Mouse (Mus musculus) forebrain, embryonic 15.5 days (tissue): ENCODE results near the gene Sox15. TPM values are rescaled to one million over a fixed set of nuclear protein-coding genes. Genes with fewer than 3 reads are reported as not detected.

Experiments
- ATAC-seq: fragments of 200-750 bp; cut with Nextera tagmentation; replicated peaks from 2 replicates; pipeline ENCODE4 v1.8.0; 2017; ENCODE audit warnings: mild to moderate bottlenecking, moderate TSS enrichment, moderate library complexity
- H3K27ac ChIP-seq: fragments of 300-500 bp; sonication (generic); replicated peaks from 2 replicates; pipeline ENCODE4 v1.5.1; 2015; ENCODE audit warnings: mild to moderate bottlenecking, inconsistent platforms
- H3K27me3 ChIP-seq: fragments of 300-500 bp; sonication (generic); 2 replicates; pipeline ENCODE4 v1.6.1; 2015; ENCODE audit warnings: inconsistent platforms
- H3K36me3 ChIP-seq: fragments of 300-500 bp; sonication (generic); 2 replicates; pipeline ENCODE4 v1.6.1; 2015; ENCODE audit warnings: mild to moderate bottlenecking, inconsistent platforms
- H3K4me1 ChIP-seq: fragments of 300-500 bp; sonication (generic); 2 replicates; pipeline ENCODE4 v1.6.1; 2015; ENCODE audit warnings: inconsistent platforms
- H3K4me2 ChIP-seq: fragments of 300-500 bp; sonication (generic); replicated peaks from 2 replicates; pipeline ENCODE4 v1.6.1; 2015; ENCODE audit warnings: mild to moderate bottlenecking, inconsistent platforms
- H3K4me3 ChIP-seq: fragments of 300-500 bp; sonication (generic); 2 replicates; pipeline ENCODE4 v1.5.1; 2015; ENCODE audit warnings: mild to moderate bottlenecking, inconsistent platforms
- H3K9ac ChIP-seq: fragments of 300-500 bp; sonication (generic); replicated peaks from 2 replicates; pipeline ENCODE4 v1.6.1; 2015; ENCODE audit warnings: mild to moderate bottlenecking, inconsistent platforms
- H3K9me3 ChIP-seq: fragments of 300-500 bp; sonication (generic); 2 replicates; pipeline ENCODE4 v1.6.1; 2016; ENCODE audit warnings: inconsistent platforms
- WGBS: fragments of 180-500 bp; shearing (Covaris S2); methylation state at CpG from one replicate; pipeline ENCODE4 v1.1.7; 2015; ENCODE audit warnings: mixed read lengths; 5-methylcytosine and 5-hydroxymethylcytosine counted together
- polyA plus RNA-seq: library from polyadenylated mRNA; unstranded; fragments of >200 nt; fragmentation: Nextera tagmentation; extraction: Ambion mirVana; gene quantifications from 2 replicates; pipeline ENCODE4 v1.2.1, GENCODE M21; 2015

Gene Sox15
- polyA plus RNA-seq, 1 experiment from 2014 or later, result not detected

DNA sequence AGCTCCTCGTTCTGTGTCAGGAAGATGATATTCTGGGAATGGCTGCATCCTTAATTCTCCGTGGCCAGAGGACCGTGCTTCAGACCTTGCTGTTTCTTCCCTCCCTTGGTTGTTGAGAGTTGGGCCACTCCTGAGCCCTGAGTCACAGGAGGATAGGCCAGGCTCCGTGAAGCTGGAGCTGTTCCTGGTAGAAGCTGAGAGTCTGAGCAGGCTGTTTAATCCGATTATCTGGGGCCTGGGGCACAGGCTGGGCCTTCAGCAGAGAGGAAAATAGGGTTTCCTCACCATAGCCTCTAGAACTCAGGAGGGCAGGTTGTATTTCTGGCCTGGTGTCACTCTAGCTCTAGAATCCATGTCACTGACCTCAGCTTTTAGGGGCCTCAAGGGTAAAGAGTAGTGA lies 1.7 kb upstream of the Sox15 start:
- H3K4me1 ChIP-seq, result peaks cover 10% of the 10 kb centered on the region
- H3K36me3 ChIP-seq, result peaks cover 71% of the 10 kb centered on the region
- H3K27ac ChIP-seq, result no peak overlapping the region
- WGBS, result 65% methylated on average over 5 of the region's 5 CpGs
- H3K4me2 ChIP-seq, result no peak overlapping the region
- no peaks in the 10 kb centered on the region for H3K27me3 ChIP-seq
- H3K4me3 ChIP-seq, result no peak overlapping the region
- H3K9me3 ChIP-seq, result no peaks in the 10 kb centered on the region
- H3K9ac ChIP-seq, result no peak overlapping the region
- ATAC-seq, result no peak

DNA sequence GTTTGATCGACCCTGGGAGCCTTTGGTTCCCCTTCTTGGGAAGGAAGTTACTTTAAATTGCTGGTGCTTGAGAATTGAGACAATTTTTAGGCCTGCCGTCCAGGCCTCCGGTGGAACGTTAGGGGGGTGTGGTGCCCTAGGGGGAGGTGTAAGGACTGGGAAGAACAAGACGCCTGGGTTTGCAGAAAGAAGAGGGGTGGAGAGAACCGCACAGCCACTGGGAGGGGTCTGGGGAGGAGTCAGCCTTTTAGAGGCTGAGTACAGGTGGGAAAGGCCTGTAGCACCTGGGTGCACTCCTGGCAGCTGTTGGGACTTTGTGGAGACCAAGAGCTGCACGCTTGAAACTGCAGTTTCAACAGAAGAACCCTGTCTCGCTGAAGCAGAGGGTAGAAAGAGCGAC lies 354 bp upstream of the Sox15 start:
- Histone ChIP-seq H3K27me3 (no peaks in the 10 kb centered on the region), H3K9ac (no peak overlapping the region), H3K4me2 (no peak overlapping the region), H3K4me1 (peaks cover 10% of the 10 kb centered on the region), H3K36me3 (peaks cover 68% of the 10 kb centered on the region), H3K9me3 (no peaks in the 10 kb centered on the region), H3K27ac (0 out of 2 replicates have a peak overlapping the region, but pooled peaks have one; percentile 27), H3K4me3 (no peak overlapping the region)
- WGBS, result 51% methylated on average over 9 of the region's 9 CpGs
- ATAC-seq, result no peak

DNA sequence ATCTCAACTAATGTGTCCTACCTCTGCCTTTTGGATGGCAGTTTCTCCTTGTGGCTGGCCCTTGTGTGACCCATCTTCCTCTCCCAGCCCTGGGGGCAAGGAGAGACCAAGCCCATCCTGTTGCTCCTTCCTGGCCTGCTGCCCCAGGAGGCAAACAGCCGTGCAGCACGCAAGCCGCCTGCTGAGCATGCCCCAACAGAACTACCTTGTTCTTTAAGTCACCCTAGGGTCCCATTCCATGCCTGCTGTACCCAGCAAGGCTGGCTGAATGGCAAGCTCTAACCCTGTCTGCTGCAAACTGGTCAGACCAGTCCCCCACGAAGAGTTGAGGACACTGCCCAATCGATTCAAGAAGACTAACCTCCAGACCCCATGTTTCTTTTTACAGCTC lies 946 bp downstream of the Sox15 start:
- H3K27ac ChIP-seq, result no peak overlapping the region
- H3K9me3 ChIP-seq, result no peaks in the 10 kb centered on the region
- no peak overlapping the region for H3K4me2 ChIP-seq
- H3K9ac ChIP-seq, result no peak overlapping the region
- H3K4me3 ChIP-seq, result no peak overlapping the region
- peaks cover 55% of the 10 kb centered on the region for H3K36me3 ChIP-seq
- WGBS, result 91% methylated on average over 5 of the region's 5 CpGs
- ATAC-seq, result 0 out of 2 replicates have a peak, but pooled peaks have one; percentile 4
- H3K4me1 ChIP-seq, result peaks cover 15% of the 10 kb centered on the region
- no peaks in the 10 kb centered on the region for H3K27me3 ChIP-seq

DNA sequence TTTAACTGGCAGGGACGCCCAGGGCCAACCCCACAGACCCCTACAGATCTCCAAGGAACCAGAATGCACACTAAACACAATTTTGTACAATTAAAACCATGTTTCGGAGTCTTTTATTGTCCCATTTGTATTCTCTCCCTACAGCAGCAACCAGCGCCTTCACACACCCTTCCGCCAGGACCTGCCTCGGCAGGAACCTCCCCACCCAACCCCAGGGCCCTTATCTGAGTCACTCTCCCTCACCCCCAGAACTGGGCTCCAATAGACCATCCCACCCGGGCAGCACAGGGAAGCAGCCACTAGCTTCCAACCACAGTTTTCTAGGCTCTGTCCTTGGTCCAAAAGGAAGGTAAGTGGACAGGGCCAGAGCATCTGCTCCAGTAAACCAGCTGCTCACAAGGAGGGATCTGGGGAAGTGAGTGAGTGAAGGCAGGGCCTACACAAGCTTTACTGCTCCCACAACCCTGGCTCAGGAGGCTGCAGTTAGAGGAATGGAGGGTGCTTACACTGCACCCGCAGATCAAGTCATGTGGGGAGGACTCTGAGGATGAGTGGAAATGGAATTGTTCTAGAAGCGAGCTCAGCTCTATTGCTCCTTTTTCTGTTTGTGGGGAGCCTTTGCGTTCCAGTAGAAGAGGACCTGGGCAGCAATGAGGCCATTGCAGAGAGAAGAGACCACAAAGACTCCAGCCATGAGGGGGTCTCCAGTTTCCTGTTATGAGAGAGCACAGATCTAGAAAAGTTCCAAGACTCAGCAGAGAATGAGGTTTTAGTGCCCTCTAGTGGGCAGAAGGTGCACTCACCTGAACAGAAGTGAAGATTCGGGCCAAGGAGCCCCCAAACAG lies 1.7 kb downstream of the Sox15 start:
- Histone ChIP-seq H3K36me3 (peaks cover 47% of the 10 kb centered on the region), H3K4me1 (peaks cover 23% of the 10 kb centered on the region), H3K27ac (no peak overlapping the region), H3K27me3 (no peaks in the 10 kb centered on the region), H3K4me3 (no peak overlapping the region), H3K4me2 (no peak overlapping the region), H3K9ac (no peak overlapping the region), H3K9me3 (no peaks in the 10 kb centered on the region)
- 82% methylated on average over 10 of the region's 10 CpGs for WGBS
- no peak for ATAC-seq

DNA sequence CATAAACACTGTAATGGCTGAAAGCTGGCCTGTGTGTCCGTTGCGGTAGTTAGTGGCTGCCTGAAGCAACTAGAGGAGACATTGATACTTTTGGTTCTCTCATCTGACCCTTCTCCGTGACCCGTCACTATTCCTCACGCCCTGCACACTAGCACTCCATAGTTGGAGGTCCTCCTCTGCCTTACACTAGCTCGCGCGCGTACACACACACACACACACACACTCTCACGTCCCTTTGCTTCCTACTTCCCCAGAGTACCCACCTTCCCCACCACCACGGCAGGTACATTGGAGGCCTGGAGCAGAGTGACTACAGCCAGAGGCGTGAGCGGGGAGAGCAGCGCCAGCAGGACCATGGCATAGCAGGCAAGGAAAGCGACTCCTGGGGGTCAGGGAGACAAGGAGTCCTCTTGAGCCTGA lies 2.4 kb downstream of the Sox15 start:
- Histone ChIP-seq H3K4me2 (no peak overlapping the region), H3K9me3 (no peaks in the 10 kb centered on the region), H3K36me3 (peaks cover 40% of the 10 kb centered on the region), H3K27me3 (no peaks in the 10 kb centered on the region), H3K4me1 (peaks cover 23% of the 10 kb centered on the region), H3K9ac (no peak overlapping the region), H3K27ac (no peak overlapping the region), H3K4me3 (no peak overlapping the region)
- no peak for ATAC-seq
- WGBS, result 81% methylated on average over 15 of the region's 15 CpGs

DNA sequence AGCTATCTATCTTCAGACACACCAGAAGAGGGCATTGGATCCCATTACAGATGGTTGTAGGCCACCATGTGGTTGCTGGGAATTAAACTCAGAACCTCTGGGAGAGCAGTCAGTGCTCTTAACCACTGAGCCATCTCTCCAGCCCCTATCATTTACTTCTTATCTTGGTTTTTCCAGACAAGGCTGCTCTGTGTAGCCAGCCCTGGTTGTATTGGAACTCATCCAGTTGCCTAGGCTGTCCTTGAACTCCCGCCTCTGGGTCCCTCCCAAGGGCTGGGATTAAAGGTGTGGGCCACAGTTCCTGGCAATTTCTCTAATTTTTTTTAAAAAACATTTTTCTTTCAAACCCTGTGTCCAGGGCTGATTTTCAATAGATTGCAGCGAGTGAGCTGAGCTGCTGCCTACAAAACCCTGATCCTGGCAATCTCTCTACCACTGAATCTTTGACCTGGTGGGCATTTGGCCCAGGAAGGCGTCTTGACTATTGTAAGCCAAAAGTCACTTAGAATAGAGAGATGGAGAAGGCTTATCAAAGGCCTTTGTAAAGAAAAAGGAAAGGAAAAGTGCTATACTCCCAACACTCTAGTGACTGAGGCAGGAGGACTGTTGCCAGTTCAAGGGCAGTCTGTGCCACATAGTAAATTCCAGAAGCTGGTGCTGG lies 6.2 kb downstream of the Sox15 start:
- ATAC-seq, result no peak
- Histone ChIP-seq H3K27me3 (no peaks in the 10 kb centered on the region), H3K4me3 (peak overlapping the region; percentile 66), H3K9ac (peak overlapping the region; percentile 66), H3K4me2 (peak overlapping the region; percentile 58), H3K27ac (peak overlapping the region; percentile 96), H3K4me1 (peaks cover 23% of the 10 kb centered on the region), H3K36me3 (peaks cover 55% of the 10 kb centered on the region), H3K9me3 (no peaks in the 10 kb centered on the region)
- WGBS, result 77% methylated on average over 3 of the region's 3 CpGs

DNA sequence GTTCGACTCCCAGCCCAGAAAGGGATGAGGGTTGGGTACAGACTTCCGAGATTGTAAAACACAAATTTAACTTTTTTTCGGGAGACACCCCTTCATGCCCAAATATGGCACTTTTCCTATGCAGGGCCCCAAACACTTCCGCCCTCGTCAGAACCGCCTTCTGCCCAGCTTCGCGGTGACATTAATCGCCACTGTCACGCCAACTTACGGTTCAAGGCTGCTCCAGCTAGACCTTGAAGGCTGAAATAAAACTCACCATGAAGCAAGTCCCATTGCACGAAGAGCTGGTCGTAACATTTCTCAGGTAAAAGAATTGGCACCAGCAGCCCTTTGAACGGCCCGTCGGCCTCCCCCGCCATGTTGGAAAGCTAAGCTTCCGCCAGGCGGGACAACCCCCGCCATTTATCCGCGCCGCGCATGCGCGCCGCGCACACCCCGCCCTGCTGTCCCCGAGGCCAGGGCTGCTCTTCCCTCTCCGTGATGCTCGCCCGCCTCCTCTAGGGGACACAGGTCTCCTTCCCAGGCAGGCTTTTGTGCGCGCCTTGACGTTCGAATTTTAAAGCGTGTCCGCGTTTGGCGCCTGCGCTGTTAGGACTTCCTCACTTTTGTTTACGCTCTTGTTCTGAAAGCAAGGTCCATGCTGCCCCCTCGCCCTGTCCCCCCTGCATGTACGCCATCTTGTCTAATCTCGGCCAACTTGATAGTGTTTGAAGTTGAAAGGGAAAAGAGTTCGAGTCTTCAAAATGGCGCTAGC lies 7.3 kb downstream of the Sox15 start, which contains the start of gene Mpdu1:
Mpdu1 (minus strand) TSS at position 430 of the 754 bp plus-strand sequence.
- Histone ChIP-seq H3K4me3 (peak within 1 kb of the TSS; percentile 66), H3K4me2 (peak within 1 kb of the TSS; percentile 58), H3K9ac (peak within 1 kb of the TSS; percentile 66), H3K27me3 (no peaks in the 10 kb centered on the region), H3K4me1 (peaks cover 20% of the 10 kb centered on the region), H3K36me3 (peaks cover 52% of the 10 kb centered on the region), H3K27ac (peak within 1 kb of the TSS; percentile 96), H3K9me3 (no peaks in the 10 kb centered on the region)
- peak; percentile 96 for ATAC-seq
- under 1% methylated on average over 48 of the region's 48 CpGs for WGBS

DNA sequence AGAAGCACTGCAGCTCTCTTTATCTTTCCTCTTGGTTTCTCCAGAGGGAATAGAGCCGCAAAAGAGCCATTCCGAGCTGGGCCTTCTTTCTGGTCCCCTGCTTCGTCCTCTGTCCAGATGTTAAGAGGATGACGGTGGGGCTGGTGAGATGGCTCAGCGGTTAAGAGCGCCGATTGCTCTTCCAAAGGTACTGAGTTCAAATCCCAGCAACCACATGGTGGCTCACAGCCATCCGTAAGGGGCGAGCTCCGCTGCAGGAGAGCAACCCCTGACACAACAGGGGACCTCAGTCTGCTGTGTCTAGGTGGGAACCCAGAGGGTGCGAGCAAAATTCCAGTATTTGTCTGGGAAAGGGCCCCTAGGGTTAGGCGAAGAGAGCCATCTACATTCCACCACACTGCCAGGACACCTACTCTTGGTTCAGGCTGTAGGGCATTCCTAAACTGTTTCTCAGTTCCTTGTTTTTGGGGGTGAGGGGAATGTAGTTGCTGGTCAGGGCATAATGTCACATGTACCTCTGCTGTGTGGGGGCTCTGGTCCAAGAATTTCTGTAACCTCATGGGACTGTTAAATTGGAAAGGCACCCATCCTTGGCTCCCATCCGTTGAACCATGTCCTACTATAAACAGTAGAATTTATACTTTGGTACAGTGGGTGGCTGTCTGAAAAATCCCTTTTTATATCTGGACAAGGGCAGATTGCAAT lies 8.0 kb downstream of the Sox15 start:
- ATAC-seq, result peak; percentile 28
- peak overlapping the region; percentile 66 for H3K4me3 ChIP-seq
- peak overlapping the region; percentile 66 for H3K9ac ChIP-seq
- peak overlapping the region; percentile 96 for H3K27ac ChIP-seq
- H3K36me3 ChIP-seq, result peaks cover 52% of the 10 kb centered on the region
- H3K4me1 ChIP-seq, result peaks cover 20% of the 10 kb centered on the region
- H3K4me2 ChIP-seq, result peak overlapping the region; percentile 58
- 72% methylated on average over 13 of the region's 13 CpGs for WGBS
- H3K9me3 ChIP-seq, result no peaks in the 10 kb centered on the region
- H3K27me3 ChIP-seq, result no peaks in the 10 kb centered on the region

DNA sequence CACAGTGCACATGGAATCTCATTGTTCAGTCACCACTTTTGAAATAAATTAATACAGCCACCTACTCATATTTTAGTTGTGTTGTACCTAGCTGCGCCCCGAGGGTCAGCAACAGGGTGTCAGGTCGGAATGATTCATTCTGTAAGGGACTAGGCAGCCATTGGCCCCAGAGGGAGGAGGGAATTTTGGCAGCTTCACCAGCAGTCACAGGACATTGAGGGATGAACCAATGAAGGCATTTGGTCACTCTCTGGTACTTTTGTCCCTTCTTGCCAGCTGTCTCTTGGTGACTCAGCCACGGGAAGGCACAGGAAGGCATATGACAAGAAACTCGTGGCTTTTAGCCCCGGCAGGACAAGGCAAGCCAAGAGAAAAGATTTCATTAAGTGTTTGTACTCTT lies 8.7 kb downstream of the Sox15 start:
- 86% methylated on average over 6 of the region's 6 CpGs for WGBS
- ATAC-seq, result no peak
- Histone ChIP-seq H3K27ac (peak overlapping the region; percentile 96; the same call in 1 of the 2 replicates), H3K9me3 (no peaks in the 10 kb centered on the region), H3K36me3 (peaks cover 52% of the 10 kb centered on the region), H3K9ac (no peak overlapping the region), H3K27me3 (no peaks in the 10 kb centered on the region), H3K4me1 (peaks cover 22% of the 10 kb centered on the region), H3K4me2 (no peak overlapping the region), H3K4me3 (no peak overlapping the region)

DNA sequence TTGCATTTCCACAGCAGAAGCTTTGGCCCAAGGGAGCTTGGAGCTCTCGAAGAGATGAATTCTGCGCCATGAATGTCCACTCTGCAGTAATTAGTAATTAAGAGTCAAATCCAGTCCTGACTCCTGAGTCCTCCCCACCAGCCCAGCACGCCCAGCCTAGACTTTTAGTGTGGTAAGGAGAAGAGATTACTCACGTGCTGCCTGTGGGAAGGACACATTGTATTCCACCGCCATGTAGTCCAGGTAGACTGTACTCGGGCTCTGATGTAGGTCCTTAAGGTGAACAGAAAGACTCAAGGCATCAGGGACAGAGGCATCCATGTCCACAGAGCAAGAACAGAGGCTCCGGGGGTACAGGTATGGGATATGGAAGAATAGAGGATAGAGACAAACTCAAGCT lies 9.7 kb downstream of the Sox15 start:
- Histone ChIP-seq H3K4me3 (no peak overlapping the region), H3K9ac (no peak overlapping the region), H3K4me1 (peaks cover 31% of the 10 kb centered on the region), H3K27me3 (no peaks in the 10 kb centered on the region), H3K36me3 (peaks cover 58% of the 10 kb centered on the region), H3K9me3 (no peaks in the 10 kb centered on the region), H3K4me2 (no peak overlapping the region), H3K27ac (no peak overlapping the region)
- 91% methylated on average over 7 of the region's 7 CpGs for WGBS
- no peak for ATAC-seq

DNA sequence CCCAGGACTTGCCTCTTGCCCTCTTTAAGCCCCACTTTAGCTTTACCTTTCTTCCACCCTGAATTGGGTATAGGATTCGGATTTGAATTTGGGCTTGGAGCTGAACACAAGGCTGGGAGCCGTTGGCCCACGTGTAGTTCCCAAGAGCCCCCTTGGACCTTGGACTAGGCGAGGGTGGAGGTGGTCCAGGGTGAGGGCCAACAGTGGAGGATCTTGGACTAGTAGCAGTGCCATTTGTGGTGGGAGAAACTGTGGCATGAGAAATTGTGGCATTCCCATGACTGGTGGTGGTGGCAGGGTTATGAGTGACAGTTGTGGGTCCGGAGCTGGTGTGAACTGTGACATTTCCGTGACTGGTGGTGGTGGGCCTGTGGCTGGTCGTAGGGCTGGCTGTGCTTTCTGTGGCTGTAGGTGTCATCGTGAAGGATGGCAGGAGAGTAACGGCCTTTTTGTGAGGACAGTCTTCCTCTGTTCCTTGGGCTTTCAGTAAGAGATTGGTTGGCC lies 10.4 kb downstream of the Sox15 start:
- Histone ChIP-seq H3K4me3 (no peak overlapping the region), H3K27ac (0 out of 2 replicates have a peak overlapping the region, but pooled peaks have one; percentile 3), H3K9me3 (no peaks in the 10 kb centered on the region), H3K4me1 (peaks cover 38% of the 10 kb centered on the region), H3K4me2 (no peak overlapping the region), H3K36me3 (peaks cover 64% of the 10 kb centered on the region), H3K9ac (no peak overlapping the region), H3K27me3 (no peaks in the 10 kb centered on the region)
- ATAC-seq, result no peak
- WGBS, result 72% methylated on average over 9 of the region's 9 CpGs
